Mouse (Mus musculus): ENCODE data around the gene Ppp1r9b. TPM values are rescaled to one million over a fixed set of nuclear protein-coding genes. Genes with fewer than 3 reads are reported as not detected.
"Not testable (repeated sequence)": the region's sequence is repeated elsewhere in the genome, so short reads cannot be mapped to it uniquely, and the experiment has no call there.

Gene Ppp1r9b
- polyA plus RNA-seq, 1 experiment from 2014 or later, result 17.2 TPM

- H3K27me3 ChIP-seq (ENCODE audit: control insufficient read depth, insufficient read depth, low read length), result no peaks in the 10 kb centered on the region
- no peak overlapping the region for H3K4me2 ChIP-seq (ENCODE audit: low read depth, low read length, severe bottlenecking)
- ATAC-seq (replicated peaks; ENCODE audit: low FRiP score), result peak; percentile 74
- H3K9ac ChIP-seq (ENCODE audit: low read length), result no peak overlapping the region
- H3K9me3 ChIP-seq (ENCODE audit: control insufficient read depth, low read length), result no peaks in the 10 kb centered on the region
- H3K36me3 ChIP-seq (ENCODE audit: control insufficient read depth, insufficient read depth, low read length), result no peaks in the 10 kb centered on the region
- peaks cover 6% of the 10 kb centered on the region; the same call in 1 of the 2 replicates for H3K4me1 ChIP-seq (replicated peaks; ENCODE audit: control insufficient read depth, insufficient read depth, low read length)
- WGBS, result 65% methylated on average over 9 of the region's 9 CpGs
- DNase-seq (ENCODE audit: low spot score), result no peak
- no peak overlapping the region for H3K4me3 ChIP-seq (ENCODE audit: low read depth, low read length)
- no peak overlapping the region for H3K27ac ChIP-seq (ENCODE audit: low read depth, low read length)
Observed at GRCm38 (mm10) chr11:94955103-94955502, 35.7 kb upstream of the Ppp1r9b start.

GRCm38 (mm10) chr11:94957693-94958064, 33.2 kb upstream of the Ppp1r9b start:
- no peak overlapping the region for H3K4me3 ChIP-seq (ENCODE audit: low read depth, low read length)
- no peaks in the 10 kb centered on the region for H3K27me3 ChIP-seq (ENCODE audit: control insufficient read depth, insufficient read depth, low read length)
- no peak overlapping the region for H3K27ac ChIP-seq (ENCODE audit: low read depth, low read length)
- H3K9ac ChIP-seq (ENCODE audit: low read length), result no peak overlapping the region
- no peaks in the 10 kb centered on the region for H3K9me3 ChIP-seq (ENCODE audit: control insufficient read depth, low read length)
- H3K4me1 ChIP-seq (replicated peaks; ENCODE audit: control insufficient read depth, insufficient read depth, low read length), result peaks cover 2% of the 10 kb centered on the region; the same call in 1 of the 2 replicates
- no peaks in the 10 kb centered on the region for H3K36me3 ChIP-seq (ENCODE audit: control insufficient read depth, insufficient read depth, low read length)
- no peak for ATAC-seq (replicated peaks; ENCODE audit: low FRiP score)
- 86% methylated on average over 9 of the region's 9 CpGs for WGBS
- no peak for DNase-seq (ENCODE audit: low spot score)
- no peak overlapping the region for H3K4me2 ChIP-seq (ENCODE audit: low read depth, low read length, severe bottlenecking)

GRCm38 (mm10) chr11:94958065-94958858, 32.6 kb upstream of the Ppp1r9b start:
- no peaks in the 10 kb centered on the region for H3K27me3 ChIP-seq (ENCODE audit: control insufficient read depth, insufficient read depth, low read length)
- WGBS, result 28% methylated on average over 8 of the region's 8 CpGs
- H3K9ac ChIP-seq (ENCODE audit: low read length), result no peak overlapping the region
- no peaks in the 10 kb centered on the region for H3K9me3 ChIP-seq (ENCODE audit: control insufficient read depth, low read length)
- H3K4me2 ChIP-seq (ENCODE audit: low read depth, low read length, severe bottlenecking), result no peak overlapping the region
- H3K4me3 ChIP-seq (ENCODE audit: low read depth, low read length), result no peak overlapping the region
- no peaks in the 10 kb centered on the region for H3K36me3 ChIP-seq (ENCODE audit: control insufficient read depth, insufficient read depth, low read length)
- ATAC-seq (replicated peaks; ENCODE audit: low FRiP score), result no peak
- H3K27ac ChIP-seq (ENCODE audit: low read depth, low read length), result no peak overlapping the region
- H3K4me1 ChIP-seq (replicated peaks; ENCODE audit: control insufficient read depth, insufficient read depth, low read length), result peaks cover 2% of the 10 kb centered on the region; the same call in 1 of the 2 replicates
- no peak for DNase-seq (ENCODE audit: low spot score)

GRCm38 (mm10) chr11:94962534-94963101, 28.2 kb upstream of the Ppp1r9b start:
- no peaks in the 10 kb centered on the region for H3K27me3 ChIP-seq (ENCODE audit: control insufficient read depth, insufficient read depth, low read length)
- no peak overlapping the region for H3K27ac ChIP-seq (ENCODE audit: low read depth, low read length)
- no peaks in the 10 kb centered on the region for H3K9me3 ChIP-seq (ENCODE audit: control insufficient read depth, low read length)
- DNase-seq (ENCODE audit: low spot score) (no peak), ATAC-seq (replicated peaks; ENCODE audit: low FRiP score) (no peak)
- no peak overlapping the region for H3K4me2 ChIP-seq (ENCODE audit: low read depth, low read length, severe bottlenecking)
- no peaks in the 10 kb centered on the region for H3K36me3 ChIP-seq (ENCODE audit: control insufficient read depth, insufficient read depth, low read length)
- H3K4me3 ChIP-seq (ENCODE audit: low read depth, low read length), result no peak overlapping the region
- 79% methylated on average over 5 of the region's 5 CpGs for WGBS
- H3K9ac ChIP-seq (ENCODE audit: low read length), result no peak overlapping the region
- H3K4me1 ChIP-seq (replicated peaks; ENCODE audit: control insufficient read depth, insufficient read depth, low read length), result no peaks in the 10 kb centered on the region

- H3K4me2 ChIP-seq (ENCODE audit: low read depth, low read length, severe bottlenecking), result no peak within 1 kb of the TSS
- no peaks in the 10 kb centered on the region for H3K27me3 ChIP-seq (ENCODE audit: control insufficient read depth, insufficient read depth, low read length)
- H3K36me3 ChIP-seq (ENCODE audit: control insufficient read depth, insufficient read depth, low read length), result no peaks in the 10 kb centered on the region
- H3K9ac ChIP-seq (ENCODE audit: low read length), result no peak within 1 kb of the TSS
- H3K4me1 ChIP-seq (replicated peaks; ENCODE audit: control insufficient read depth, insufficient read depth, low read length), result no peaks in the 10 kb centered on the region
- H3K4me3 ChIP-seq (ENCODE audit: low read depth, low read length), result no peak within 1 kb of the TSS
- DNase-seq (ENCODE audit: low spot score) (no peak), ATAC-seq (replicated peaks; ENCODE audit: low FRiP score) (no peak)
- WGBS, result 49% methylated on average over 4 of the region's 4 CpGs
- H3K9me3 ChIP-seq (ENCODE audit: control insufficient read depth, low read length), result no peaks in the 10 kb centered on the region
- no peak within 1 kb of the TSS for H3K27ac ChIP-seq (ENCODE audit: low read depth, low read length)
Observed at GRCm38 (mm10) chr11:94967419-94967818, 23.4 kb upstream of the Ppp1r9b start, which contains the start of gene Hils1. Gene Hils1, plus strand, starts transcription at chr11:94967593.

GRCm38 (mm10) chr11:94968187-94968586, 22.6 kb upstream of the Ppp1r9b start:
- no peaks in the 10 kb centered on the region for H3K4me1 ChIP-seq (replicated peaks; ENCODE audit: control insufficient read depth, insufficient read depth, low read length)
- no peak overlapping the region for H3K4me2 ChIP-seq (ENCODE audit: low read depth, low read length, severe bottlenecking)
- no peaks in the 10 kb centered on the region for H3K36me3 ChIP-seq (ENCODE audit: control insufficient read depth, insufficient read depth, low read length)
- ATAC-seq (replicated peaks; ENCODE audit: low FRiP score), result no peak
- no peak overlapping the region for H3K27ac ChIP-seq (ENCODE audit: low read depth, low read length)
- no peak overlapping the region for H3K9ac ChIP-seq (ENCODE audit: low read length)
- WGBS, result 76% methylated on average over 7 of the region's 7 CpGs
- no peaks in the 10 kb centered on the region for H3K9me3 ChIP-seq (ENCODE audit: control insufficient read depth, low read length)
- H3K4me3 ChIP-seq (ENCODE audit: low read depth, low read length), result no peak overlapping the region
- no peak for DNase-seq (ENCODE audit: low spot score)
- no peaks in the 10 kb centered on the region for H3K27me3 ChIP-seq (ENCODE audit: control insufficient read depth, insufficient read depth, low read length)

GRCm38 (mm10) chr11:94969709-94970108, 21.1 kb upstream of the Ppp1r9b start:
- H3K4me1 ChIP-seq (replicated peaks; ENCODE audit: control insufficient read depth, insufficient read depth, low read length); H3K4me3 ChIP-seq (ENCODE audit: low read depth, low read length); H3K4me2 ChIP-seq (ENCODE audit: low read depth, low read length, severe bottlenecking); ATAC-seq (replicated peaks; ENCODE audit: low FRiP score); H3K9ac ChIP-seq (ENCODE audit: low read length); H3K36me3 ChIP-seq (ENCODE audit: control insufficient read depth, insufficient read depth, low read length); H3K27me3 ChIP-seq (ENCODE audit: control insufficient read depth, insufficient read depth, low read length); H3K9me3 ChIP-seq (ENCODE audit: control insufficient read depth, low read length); DNase-seq (ENCODE audit: low spot score); H3K27ac ChIP-seq (ENCODE audit: low read depth, low read length): not testable (repeated sequence)
- WGBS, result 91% methylated on average over 4 of the region's 4 CpGs

- H3K4me2 ChIP-seq (ENCODE audit: low read depth, low read length, severe bottlenecking), result no peak overlapping the region
- H3K36me3 ChIP-seq (ENCODE audit: control insufficient read depth, insufficient read depth, low read length), result no peaks in the 10 kb centered on the region
- no peak overlapping the region for H3K4me3 ChIP-seq (ENCODE audit: low read depth, low read length)
- H3K27ac ChIP-seq (ENCODE audit: low read depth, low read length), result no peak overlapping the region
- no peaks in the 10 kb centered on the region for H3K4me1 ChIP-seq (replicated peaks; ENCODE audit: control insufficient read depth, insufficient read depth, low read length)
- DNase-seq (ENCODE audit: low spot score) (peak; percentile 76), ATAC-seq (replicated peaks; ENCODE audit: low FRiP score) (0 out of 2 replicates have a peak, but pooled peaks have one; percentile 30)
- no peak overlapping the region for H3K9ac ChIP-seq (ENCODE audit: low read length)
- no peaks in the 10 kb centered on the region for H3K27me3 ChIP-seq (ENCODE audit: control insufficient read depth, insufficient read depth, low read length)
- H3K9me3 ChIP-seq (ENCODE audit: control insufficient read depth, low read length), result no peaks in the 10 kb centered on the region
- WGBS, result 65% methylated on average over 15 of the region's 15 CpGs
Observed at GRCm38 (mm10) chr11:94970210-94970943, 20.5 kb upstream of the Ppp1r9b start.
